Mouse (Mus musculus) adrenal gland, adult (tissue): ENCODE results near the gene Gal3st2.
"Not testable (repeated sequence)": the region's sequence is repeated elsewhere in the genome, so short reads cannot be mapped to it uniquely, and the experiment has no call there.

Source experiments
- DNase-seq, 2 experiments: peaks; one replicate each; pipeline ENCODE4 v3.0.0; 2022 to 2023; ENCODE audit warnings: low spot score in 1 of 2; ENCODE audit not compliant: inconsistent age in 2 of 2

The Gal3st2 gene

DNA sequence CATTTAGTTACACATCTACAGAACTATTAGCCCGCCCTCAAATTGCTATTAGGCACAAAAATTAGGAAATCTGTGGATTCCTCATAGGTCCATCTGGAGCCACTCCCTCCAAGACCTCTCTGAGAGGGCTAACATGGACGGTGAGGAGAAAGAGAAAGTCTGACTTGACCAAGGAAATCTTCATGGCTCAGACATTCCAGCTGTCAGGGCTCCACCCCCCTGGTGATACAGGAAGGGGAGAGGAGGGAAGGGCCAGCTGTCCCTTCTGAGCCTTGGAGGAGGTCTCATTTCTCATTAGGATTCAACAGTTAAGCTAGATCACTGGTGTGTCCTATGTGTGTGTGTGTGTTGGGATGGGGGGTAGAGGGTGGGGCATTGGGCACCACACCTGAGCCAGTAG is at the start of gene Gal3st2:
Gene Gal3st2, plus strand, starts transcription at position 259 of the 400 bp plus-strand sequence.
- peak in 1 of 2 experiments; percentile 13 for DNase-seq

DNA sequence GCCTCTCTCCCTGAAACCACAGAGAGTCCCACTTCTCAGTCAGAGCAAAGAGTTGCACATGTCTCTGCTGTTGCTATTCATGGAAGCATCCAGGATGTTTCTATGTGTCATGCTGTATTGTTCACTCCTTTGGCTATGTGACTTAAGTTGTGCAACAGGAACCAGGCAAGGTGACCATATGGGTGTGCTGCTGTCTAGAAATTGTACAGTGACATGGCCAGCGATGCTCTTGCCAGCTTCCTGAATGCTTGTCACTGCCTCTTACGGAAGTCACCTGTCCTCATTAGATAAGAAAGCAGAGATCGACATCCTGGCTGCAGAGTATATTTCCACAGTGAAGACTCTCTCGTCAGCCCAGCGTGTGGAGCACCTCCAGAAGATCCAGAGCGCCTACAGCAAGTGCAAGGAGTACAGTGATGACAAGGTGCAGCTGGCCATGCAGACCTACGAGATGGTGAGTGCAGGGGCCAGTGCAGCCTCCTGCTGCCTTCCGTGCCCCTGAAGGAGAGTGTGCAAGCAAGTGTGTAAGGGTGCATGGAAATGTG is 49.5 kb upstream of the Gal3st2 start:
- DNase-seq = no peak

DNA sequence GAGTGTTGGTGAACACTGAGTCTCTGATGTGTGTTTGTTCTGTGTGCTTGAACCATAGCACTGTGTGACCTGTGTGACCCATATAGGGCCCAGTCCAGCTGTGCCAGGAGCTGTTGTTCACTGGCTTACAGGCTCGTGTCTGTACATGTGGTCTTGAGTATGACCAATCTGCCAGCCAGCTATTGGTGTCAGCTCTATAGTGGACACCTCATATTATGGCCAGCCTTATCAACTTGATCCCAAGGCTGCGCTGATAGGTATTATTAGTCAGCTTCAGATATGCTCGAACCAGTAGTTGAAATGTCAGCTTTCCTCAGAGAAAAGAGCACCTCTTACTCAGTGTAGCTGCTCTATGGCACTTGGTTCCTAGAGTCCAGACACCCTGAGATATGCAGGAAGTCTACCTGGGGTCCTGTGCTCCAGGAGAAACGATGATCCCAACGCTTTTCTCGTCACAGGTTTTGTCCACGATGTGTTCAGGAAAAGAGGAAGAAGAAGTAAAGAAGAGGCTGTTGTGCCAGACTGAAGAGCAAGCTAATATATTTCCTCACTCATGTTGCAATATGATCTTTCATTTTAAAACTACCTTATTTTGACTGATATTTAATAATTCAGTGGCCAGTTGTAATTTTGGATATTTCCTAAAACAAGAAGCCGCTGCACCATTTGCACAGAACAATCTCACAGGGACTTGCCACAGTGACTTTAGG is 43.1 kb upstream of the Gal3st2 start:
- DNase-seq = peak; percentile 45 to 71

DNA sequence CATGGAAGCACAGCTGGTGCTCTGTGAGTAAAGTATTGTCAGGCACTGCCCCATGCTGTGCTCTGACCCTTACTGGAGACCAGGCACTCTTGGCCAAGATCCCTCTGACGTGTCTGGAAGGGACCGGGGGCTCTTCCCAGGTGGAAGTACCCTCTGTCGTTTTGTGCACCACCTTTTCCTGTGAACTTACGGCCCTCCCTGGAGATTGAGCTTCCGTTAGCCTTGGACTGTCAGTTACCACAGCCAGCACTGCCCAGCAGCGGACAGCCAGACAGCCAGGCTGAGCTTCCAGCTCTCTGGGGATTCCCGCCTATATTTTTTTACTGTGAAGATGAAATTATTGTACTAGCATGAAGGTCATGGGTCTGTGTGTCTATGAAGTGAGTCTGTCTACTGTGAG is 42.4 kb upstream of the Gal3st2 start:
- DNase-seq = peak; percentile 57 to 75

DNA sequence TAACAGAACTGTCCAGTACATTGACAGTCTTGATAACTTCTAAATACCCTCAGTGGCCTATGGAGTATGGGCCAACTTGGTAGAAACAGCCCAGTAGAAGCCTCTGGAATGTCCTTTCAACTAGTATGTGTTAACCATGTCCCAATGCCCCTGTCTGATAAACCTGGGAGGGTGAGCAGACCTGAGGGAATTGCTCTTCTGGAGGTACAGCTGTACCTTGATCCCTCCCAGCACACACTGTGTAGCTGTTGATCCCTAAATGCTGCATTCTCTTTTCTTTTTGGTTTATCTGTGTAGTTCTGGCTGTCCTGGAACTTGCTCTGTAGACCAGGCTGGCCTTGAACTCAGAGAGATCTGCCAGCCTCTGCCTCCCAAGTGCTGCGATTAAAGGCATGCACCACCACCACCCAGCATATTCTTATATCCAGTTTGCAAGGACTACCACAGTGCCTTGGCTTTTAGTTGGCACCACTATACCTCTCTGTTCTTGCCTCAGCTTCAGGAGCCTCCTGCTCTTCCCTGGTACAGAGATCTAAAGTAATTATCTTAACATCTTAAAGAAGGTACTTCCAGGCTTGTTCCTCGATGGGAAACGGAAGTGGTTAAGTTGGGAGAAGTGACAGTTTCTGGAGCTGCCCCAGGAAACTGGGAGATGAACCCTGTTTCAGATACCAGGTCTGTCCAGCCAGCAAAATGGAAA is 37.2 kb upstream of the Gal3st2 start:
- DNase-seq = peak in 1 of 2 experiments; percentile 16

DNA sequence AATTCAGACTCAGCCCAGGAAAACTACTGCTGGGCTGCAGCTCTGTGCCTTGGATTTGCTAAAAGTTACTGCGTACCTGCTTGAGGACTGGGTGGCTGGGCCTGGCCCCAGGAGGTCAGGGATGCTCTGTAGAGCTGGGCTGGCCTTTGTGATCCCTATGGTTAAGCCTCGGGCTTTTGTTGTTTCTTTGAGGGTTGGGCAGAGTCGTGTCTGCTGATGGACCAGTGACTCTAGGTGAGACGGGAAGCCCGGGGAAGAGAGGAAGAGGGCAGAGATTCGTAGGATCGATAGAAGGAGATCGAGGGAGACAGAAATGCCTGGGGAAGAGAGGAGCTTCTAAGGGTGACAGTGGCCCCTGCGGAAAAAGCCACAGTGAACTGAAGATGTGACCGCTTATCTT is 36.5 kb upstream of the Gal3st2 start, which contains the start of gene D2hgdh:
Gene D2hgdh, plus strand, starts transcription at position 301 of the 400 bp plus-strand sequence.
- DNase-seq = no peak

DNA sequence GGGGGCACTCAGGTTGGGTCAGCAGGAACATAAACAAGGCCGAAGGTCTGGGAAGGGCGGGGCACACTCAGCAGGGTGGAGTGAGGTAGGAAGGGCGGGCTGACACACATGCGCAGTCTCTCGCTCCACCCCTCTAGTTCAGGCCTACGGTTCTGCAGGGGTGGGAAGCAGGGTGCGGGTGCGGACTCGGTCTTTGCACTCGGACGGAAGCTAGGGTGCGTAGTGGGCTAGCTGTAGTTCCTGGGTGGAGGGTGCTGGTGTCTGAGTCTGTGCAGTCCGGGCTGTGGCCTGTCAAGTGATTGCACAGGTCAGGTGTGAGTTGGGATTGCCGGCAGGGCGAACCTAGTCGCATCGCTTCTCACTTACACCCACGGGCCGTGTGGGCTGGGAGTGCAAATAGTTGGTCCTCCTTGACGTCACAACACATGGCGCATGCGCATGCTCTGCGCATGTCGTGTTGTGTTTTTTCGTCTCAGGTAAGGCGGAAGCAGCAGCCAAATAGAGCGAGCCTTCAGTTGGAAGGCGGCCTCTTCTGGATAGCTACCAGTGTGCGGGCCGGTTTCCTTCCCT is 35.9 kb upstream of the Gal3st2 start:
- peak; percentile 96 to 99 for DNase-seq

DNA sequence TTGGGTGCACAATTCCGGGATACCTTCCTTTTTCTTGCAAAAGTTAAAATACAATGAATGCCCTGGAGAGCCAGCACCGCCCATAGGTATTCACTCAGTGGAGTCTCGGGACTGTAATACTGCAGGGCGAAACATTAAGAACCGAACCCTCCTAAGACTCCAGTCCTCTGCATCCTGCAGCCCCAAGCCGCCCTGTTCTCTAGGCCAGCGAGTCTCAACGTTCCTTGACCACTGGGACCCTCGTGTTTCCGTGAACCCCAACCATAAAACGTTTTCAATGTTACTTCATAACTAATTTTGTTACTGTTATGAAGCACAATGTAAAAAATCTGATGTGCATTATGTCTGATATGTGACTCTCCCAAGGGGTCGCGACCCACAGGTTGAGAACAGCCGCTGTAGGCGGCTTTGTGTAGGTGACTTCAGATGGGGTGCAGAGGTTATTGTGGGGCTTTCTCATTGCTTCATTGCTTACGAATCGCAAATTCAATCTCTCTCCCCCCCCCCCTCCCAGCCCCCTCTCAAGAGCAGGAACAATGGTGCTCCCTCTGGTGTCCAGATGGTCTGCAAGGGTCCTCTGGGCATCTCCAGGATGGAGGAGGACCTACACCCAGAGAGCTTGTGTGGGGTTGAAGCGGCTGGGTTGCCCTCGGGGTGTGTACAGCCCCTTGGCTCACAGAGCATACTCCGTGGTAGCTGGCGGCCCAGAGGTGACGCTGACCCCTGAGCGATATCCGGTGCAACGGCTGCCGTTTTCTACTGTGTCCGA is 35.2 kb upstream of the Gal3st2 start:
- peak in 1 of 2 experiments; percentile 44 for DNase-seq

DNA sequence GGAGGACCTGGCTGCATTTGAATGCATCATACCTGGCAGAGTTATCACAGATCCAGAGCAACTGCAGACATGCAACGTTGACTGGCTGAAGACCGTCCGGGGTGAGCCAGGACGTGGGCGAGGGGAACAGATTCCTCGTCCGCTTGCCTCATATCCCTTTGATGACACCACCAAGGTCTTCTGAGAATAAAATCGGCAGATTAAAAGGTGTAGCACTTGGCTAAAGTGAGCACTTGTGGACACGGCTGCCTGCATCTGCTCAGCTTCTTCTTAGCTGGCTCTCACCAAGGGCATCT is 34.6 kb upstream of the Gal3st2 start:
- DNase-seq = peak; percentile 45 to 64

DNA sequence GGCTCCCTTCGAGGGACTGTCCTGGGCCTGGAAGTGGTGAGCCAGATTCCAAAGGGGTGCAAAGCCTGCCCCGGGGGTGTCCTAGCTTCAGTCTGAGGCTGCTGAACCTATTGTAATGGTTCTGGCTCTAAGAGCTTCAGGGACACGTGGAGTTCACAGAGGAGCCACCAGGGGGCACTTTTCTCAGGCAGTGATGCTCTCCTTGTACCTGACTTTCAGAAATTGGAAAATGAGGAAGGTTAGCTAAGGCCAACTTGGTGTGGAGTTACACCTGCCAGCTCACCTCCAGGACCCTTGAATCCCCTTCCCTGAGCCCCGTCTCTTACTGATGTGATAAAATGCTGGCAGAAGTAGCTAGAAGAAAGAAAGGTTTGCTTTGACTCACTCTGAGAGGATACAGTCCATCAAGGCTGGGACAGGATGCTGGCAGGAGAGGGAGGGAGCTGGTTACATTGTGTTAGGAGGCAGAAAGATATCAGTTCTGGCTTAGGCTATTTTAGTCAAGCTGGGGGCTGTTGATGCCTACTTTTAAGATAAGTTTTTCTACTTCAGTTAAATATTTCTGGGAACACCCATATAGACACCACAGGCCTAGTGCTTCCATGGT is 28.2 kb upstream of the Gal3st2 start:
- DNase-seq = peak in 1 of 2 experiments; percentile 62

DNA sequence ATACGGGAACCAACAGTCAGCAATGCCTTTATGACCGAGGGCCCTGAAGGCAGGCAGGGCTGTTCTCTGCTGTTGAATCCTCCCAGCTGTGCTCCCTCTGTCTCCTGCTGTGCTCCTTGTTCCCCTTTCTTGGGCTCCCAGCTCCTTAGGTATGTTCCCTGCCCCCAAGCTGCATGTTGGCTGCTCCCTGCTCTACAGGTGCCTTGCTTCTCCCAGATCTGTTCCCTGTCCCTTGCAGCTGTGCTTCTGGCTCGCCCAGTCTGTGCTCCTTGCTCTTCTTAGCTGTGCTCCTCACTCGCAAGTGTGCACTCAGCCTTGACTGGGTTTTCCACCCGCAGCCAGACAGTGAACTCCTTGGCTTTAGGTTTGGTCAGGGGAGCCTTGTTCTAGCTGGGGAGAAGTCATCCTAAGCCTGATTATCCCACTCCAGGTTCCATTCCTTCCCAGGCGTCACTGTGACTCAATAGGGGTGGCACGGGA is 26.4 kb upstream of the Gal3st2 start:
- DNase-seq = peak; percentile 11 to 37

DNA sequence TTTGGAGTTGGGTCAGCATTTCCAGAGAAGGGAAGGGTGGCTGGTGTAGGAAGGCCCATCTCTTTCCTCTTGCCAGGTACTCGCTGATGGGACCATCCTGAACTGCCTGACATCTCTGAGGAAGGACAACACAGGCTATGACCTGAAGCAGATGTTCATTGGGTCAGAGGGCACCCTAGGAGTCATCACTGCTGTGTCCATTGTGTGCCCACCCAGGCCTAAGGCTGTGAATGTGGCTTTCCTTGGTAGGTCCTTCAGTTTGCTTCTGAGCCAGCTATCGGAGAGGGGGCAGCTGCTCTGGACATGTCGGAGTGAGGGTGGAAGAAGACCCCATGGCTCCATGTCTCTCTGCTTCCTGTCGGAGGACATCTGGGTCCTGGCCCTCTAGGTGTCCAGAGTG is 25.9 kb upstream of the Gal3st2 start:
- DNase-seq = peak; percentile 21 to 37

DNA sequence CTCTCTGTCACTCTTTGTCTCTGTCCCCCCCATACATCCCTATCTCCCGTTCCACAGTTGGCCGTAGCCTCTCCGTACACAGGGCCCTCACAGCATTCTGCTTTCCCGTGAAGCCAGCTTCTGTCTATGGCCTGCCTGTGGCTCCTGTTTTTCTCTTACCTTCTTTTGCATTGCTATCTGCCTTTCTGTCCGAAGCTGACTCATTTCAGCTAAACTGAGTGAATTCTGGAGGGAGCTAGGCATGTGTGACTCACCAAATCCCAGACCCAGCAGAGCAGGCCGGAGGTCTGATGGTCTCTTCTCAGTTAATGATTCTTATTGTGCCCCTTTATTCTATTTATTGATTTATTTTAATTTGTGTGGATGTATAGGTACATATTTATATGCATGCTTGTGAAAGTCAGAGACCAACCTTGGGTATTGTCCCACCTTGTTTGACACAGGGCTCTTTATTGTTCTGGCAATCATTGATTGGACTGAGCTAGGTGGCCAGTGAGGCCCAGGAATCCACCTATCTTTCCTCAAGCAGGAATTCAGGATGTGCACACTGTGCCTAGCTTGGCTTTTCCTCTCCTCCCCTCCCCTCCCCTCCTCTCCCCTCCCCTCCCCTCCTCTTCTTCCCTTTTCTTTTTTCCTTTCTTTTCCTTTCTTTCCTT is 25.1 kb upstream of the Gal3st2 start:
- peak in 1 of 2 experiments; percentile 72 for DNase-seq

DNA sequence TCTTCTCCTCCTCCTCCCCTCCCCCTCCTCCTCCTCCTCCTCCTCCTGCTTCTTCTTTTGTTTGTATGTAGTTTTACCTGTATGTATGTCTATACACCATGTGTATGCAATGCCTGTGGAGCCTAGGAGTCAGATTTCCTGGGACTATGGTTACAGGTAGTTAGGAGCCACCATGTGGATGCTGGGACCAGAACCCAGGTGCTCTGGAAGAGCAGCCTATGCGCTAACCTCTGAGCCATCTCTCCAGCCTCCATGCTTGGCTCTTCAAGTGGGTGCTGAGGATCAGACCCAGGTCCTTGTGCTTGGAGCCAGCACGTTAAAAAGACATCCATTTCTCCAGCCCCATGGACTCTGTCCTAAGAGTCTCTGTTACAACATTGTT is 24.6 kb upstream of the Gal3st2 start:
- peak in 1 of 2 experiments; percentile 21 for DNase-seq

DNA sequence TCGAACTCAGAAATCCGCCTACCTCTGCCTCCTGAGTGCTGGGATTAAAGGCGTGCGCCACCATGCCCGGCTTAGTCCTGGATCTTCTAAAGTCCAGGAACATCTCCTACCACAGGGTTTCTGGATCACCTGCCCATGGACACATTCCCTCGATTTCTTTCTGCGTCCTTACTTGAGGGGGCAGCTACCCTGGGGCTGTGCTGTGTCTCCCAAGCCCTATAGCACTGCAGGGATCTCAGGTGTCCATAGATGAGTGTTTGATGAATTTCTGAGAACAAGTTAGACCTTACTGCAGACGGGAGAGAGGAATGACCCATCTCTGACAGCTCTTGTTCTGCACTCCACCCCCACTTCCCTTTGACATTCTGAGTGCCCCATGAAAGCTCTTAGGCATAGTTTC is 23.8 kb upstream of the Gal3st2 start:
- DNase-seq = peak in 1 of 2 experiments; percentile 17

DNA sequence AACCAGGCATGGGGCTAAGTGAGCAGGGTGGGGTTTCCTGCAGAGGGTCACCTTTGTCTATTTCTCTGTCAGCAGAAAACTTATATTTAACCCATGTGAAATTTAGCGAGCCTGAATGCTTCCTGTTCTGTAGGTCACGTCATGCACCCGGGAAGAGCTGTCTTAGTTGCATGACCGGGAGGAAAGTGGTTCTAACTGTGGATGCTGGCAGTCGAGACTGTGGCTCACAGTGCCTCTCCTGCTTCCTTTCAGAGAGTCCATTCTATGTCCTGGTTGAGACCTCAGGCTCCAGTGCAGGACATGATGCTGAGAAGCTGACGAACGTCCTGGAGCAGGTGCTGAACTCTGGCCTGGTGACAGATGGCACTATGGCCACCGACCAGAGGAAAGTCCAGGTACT is 22.5 kb upstream of the Gal3st2 start:
- DNase-seq = peak in 1 of 2 experiments; percentile 21

DNA sequence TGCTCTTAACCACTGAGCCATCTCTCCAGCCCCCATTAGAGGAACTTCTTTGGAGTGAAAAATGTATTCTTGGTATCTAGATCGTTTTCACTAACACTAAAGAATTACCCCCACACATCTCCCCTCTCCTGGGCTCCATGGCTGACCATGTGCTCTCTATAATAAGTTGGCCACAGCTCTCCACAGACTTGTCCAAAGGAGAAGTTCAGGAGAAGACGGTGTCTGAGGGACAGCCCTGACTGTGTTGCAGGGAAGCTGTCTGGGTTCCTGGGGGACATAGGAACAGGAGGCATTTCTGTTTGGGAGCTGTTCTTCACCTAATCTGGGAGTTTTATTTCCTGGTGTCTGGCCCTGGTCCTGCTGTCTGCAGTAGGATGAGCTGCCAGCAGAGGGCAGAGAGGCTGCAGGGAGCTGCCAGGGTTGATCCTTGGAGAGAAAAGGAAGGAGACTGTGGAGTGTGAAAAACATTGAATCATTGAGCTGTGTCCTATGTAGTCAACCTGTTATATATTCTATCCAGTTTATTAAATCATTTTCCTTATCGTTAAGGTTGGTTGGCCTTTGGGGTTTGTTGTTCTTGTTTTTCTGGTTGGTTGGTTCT is 15.2 kb upstream of the Gal3st2 start:
- not testable (repeated sequence) for DNase-seq

DNA sequence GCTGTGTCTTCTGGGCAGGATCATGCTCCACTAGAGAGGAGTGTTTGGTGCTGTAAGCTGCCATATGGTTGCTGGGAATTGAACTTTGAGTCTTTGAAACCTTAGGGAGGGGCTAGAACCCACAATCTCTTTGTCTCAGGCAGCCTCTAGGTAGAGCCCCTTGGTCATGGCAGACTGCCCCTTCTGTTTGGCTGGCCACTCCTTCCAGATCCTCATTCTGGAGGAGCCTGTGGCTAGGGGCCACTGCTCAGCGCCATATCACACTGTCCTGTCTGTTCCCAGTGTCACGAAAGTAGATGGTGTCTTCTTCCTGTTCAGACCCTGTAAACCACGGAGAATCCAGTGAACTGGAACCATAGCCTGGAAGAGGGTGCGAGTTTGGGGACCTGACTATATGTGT is 5.3 kb upstream of the Gal3st2 start:
- peak in 1 of 2 experiments; percentile 9 for DNase-seq

DNA sequence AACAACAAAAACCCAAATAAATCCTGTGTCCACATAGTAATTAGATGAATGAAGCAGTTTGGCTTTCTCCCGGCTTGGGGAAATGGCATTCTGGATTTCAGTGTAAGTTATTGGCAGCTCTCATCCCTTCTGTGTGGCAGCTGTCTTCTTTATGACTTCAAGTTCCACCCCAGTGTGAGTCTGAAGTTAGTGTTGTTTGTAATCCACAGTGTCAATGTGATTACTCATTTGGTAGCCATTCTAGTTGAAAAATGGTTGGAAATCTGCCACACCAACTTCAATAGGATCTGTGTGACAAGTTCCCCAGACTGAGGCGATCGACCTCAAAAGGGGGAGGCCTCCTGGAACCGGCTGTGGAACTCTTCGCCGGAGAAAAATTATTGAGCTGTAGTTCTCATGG is 3.7 kb upstream of the Gal3st2 start:
- DNase-seq = peak in 1 of 2 experiments; percentile 21

DNA sequence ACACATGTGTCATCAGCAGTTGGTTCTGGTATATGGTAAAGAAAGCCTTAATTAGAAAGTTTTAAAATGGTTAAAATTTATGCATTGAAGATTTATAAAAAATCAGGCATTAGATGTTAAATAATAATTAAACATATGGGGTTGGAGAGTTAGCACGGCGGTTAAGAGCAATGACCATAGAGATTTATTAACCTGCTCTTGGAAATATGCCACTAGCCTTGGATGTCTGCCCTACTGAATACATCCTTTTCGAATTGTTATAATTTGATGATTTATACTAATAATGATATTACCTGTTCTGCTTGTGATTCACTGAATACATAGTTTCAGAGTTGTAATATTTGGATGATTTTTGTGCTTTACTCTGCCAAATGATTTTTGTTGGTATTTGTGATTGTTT is 3.1 kb upstream of the Gal3st2 start:
- peak in 1 of 2 experiments; percentile 59 for DNase-seq
